ENCODE assay signal across 15 mouse cellular contexts in genomic region chr12:26774016-26774415, GRCm38 (mm10).
"Had no signal": no experiment of that assay in that cellular context is flagged by ENCODE, and none has a peak within 500 bp of the region (broad histone marks: within the 10 kb centered on the region; RNA-seq: fewer than 3 reads in every experiment).

No protein-coding gene starts in this region.

- H3K9ac ChIP-seq: neural tube, embryonic 15.5 days; stomach, embryonic 15.5 days had no signal

- H3K27me3 ChIP-seq: neural tube, embryonic 15.5 days; stomach, embryonic 15.5 days had no signal

- H3K4me1 ChIP-seq: stomach, embryonic 15.5 days had no signal

- H3K36me3 ChIP-seq: neural tube, embryonic 15.5 days; stomach, embryonic 15.5 days had no signal

- H3K9me3 ChIP-seq: stomach, embryonic 15.5 days had no signal

- H3K27ac ChIP-seq: neural tube, embryonic 15.5 days; stomach, embryonic 15.5 days; stomach, postnatal 0 days had no signal

- H3K4me3 ChIP-seq: neural tube, embryonic 15.5 days; stomach, embryonic 15.5 days had no signal

- H3K4me2 ChIP-seq: neural tube, embryonic 15.5 days; stomach, embryonic 15.5 days had no signal

- DNase-seq: retina, postnatal 1 day; right cerebral cortex, adult 18-20 months; right cerebral cortex, postnatal 14 days; right cerebral cortex, postnatal 25 days; right cerebral cortex, postnatal 4 days; spleen, adult 18-20 months; thymus, adult 18-20 months; thymus, adult 2 months; thymus, postnatal 14 days; thymus, postnatal 25 days; thymus, postnatal 36 days; thymus, postnatal 4 days had no signal
